Mouse (Mus musculus) adrenal gland, adult (tissue): ENCODE results near the gene Prr23a2.

Experiments
- DNase-seq, 2 experiments: peaks; one replicate each; pipeline ENCODE4 v3.0.0; 2022 to 2023; ENCODE audit warnings: low spot score in 1 of 2; ENCODE audit not compliant: inconsistent age in 2 of 2

Gene Prr23a2

DNA sequence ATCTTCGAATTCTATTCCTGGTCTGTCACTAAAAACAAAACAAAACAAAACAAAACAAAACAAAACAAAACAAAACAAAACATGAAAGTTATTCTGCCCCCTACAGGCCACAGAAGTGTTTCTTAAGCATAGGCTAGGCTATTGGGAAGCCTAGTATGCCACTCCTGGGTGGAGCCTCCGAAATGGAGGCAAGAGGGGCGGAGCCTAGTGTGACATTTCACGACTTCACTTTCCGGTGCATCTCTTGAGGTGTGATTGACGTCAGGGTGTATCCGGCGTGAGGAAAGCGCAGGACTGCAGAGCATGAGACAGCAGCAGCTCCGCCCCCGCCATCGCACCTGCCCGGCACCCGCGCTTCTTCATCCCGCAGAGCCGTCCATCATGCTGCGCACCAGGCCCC, at the start of gene Prr23a2:
Gene Prr23a2 (plus strand): TSS at position 285 of the 400 bp plus-strand sequence.
- DNase-seq, result no peak

GRCm38 (mm10) chr9:98807631-98808030, 48.7 kb upstream of the Prr23a2 start:
- no peak for DNase-seq

DNA sequence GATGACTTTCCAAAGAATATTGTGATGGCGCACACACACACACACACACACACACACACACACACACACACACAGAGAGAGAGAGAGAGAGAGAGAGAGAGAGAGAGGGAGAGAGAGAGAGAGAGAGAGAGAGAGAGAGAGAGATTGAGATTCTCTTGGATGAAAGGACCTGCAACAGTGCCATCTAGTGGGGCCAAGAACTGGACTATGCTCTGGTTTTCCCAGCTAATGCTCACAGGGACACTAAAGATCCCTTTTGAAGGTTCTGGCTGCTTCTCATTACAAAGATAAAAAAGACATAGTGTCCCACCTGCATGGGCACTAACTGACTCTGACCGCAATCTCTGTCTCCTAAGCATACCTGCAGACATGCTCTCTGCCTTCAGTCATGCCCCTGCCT, 46.8 kb upstream of the Prr23a2 start:
- DNase-seq, result peak; percentile 38 to 76

GRCm38 (mm10) chr9:98816066-98816465, 40.2 kb upstream of the Prr23a2 start:
- no peak for DNase-seq

DNA sequence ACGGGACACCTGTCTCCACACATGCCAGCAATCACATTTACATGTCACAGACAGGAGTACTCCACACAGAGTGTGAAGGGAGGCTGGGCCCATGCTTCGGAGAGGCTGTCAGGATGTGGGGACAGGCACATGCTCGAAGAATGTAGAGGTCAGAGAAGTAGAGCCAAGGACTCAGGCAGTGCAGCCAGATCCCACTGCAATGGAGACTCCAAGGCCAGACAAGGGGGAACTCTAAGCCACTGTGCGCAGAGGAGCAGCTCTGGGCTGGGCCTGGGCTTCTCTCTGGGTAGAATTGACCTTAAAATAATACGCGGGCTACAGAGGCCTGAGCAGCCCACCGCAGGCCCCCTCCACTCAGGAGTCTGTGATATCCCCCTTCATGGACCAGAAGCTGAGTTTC, 38.7 kb upstream of the Prr23a2 start:
- DNase-seq, result peak; percentile 47 to 54

GRCm38 (mm10) chr9:98818971-98819370, 37.3 kb upstream of the Prr23a2 start:
- DNase-seq, result no peak

- no peak for DNase-seq
These were observed 36.8 kb upstream of the Prr23a2 start for GRCm38 (mm10) chr9:98819481-98819880.

GRCm38 (mm10) chr9:98820461-98820860, 35.8 kb upstream of the Prr23a2 start:
- no peak for DNase-seq

GRCm38 (mm10) chr9:98821067-98821466, 35.2 kb upstream of the Prr23a2 start:
- no peak for DNase-seq

- DNase-seq, result no peak
These were observed 32.5 kb upstream of the Prr23a2 start for GRCm38 (mm10) chr9:98823805-98824204.

DNA sequence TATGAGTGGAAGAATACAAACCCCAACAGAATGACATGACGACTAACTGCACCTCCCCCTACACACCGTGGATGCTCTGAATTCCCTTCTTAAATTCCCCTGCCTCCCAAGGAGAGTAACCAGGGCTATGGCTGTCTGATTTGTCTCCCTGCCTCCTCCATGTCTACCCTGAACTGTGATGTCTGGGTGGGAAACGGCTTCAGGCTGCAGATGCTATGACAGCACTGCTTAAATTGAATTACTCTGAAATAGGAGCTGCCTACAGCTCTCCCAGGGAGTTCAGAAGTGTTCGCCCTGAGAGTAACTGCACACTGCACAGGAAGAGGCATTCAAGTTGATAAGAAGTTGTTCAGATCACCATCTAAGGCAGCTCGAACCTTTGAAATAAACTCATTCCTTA, 26.8 kb upstream of the Prr23a2 start:
- DNase-seq, result no peak

GRCm38 (mm10) chr9:98837537-98838074, 18.7 kb upstream of the Prr23a2 start:
- DNase-seq, result no peak

- DNase-seq, result no peak
These were observed 14.2 kb upstream of the Prr23a2 start, which contains the start of gene Prr23a1 for GRCm38 (mm10) chr9:98842117-98842516. Prr23a1 (plus strand) TSS chr9:98842503.

DNA sequence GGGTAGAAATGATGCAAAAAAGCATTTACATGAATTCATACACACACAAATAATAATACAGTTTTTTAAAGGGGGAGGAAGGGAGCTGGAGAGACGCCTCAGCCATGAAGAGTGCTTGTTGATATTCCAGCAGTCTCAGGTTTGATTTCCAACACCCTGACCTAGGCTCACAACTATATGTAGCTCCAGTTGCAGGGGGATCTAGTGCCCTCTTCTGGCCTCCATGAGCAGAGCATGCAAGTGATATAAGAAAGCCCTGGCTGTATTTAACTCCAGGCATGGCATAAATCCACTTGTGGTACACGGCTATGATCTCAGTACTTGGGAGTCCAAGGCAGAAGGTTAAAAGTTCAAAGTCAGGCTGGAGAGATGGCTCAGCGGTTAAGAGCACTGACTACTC, 7.2 kb downstream of the Prr23a2 start:
- peak; percentile 9 to 48 for DNase-seq

GRCm38 (mm10) chr9:98864571-98864970, 8.3 kb downstream of the Prr23a2 start, which contains the start of gene Prr23a3:
Prr23a3 (plus strand) TSS chr9:98864767.
- DNase-seq, result no peak

DNA sequence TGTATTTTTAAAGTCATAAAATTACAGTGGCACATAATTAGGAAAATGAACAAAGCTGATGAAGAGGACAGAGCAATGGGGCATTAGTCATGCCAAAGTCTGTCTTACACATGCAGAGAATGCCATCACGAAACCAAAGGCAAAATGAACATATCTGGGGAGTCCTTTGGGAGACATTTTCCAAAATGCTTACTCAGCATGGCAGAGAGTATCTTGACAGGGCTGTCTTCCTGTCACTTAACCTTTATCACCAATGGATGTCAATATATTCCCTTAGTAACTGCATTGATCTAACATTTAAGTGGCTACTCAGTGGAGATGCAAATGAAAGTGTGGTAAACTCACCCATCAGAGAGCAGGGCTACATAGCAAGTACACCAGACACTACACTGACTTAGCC, 45.2 kb downstream of the Prr23a2 start:
- no peak for DNase-seq

DNA sequence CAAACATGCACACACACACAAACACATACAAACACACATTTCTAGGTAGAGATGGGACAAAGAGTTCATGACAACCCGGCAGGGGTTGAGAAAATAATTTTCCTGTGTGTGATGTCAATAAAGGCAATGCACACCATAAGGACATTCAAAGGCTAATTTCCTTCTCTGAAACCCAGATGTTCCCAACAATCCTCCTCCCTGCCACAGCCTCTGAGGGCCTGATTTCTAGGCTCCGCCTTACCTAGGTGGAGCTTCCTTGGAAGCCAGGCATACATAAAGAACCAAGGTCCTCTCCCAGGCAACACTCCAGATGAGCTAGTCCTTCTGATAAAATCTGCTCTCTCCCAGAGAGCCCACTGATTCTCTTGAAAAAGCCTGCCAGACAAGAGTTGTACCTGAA, 46.5 kb downstream of the Prr23a2 start, which contains the start of gene 7420426K07Rik:
Gene 7420426K07Rik (plus strand): TSS at position 301 of the 400 bp plus-strand sequence.
- DNase-seq, result no peak
